In the genomic region with DNA sequence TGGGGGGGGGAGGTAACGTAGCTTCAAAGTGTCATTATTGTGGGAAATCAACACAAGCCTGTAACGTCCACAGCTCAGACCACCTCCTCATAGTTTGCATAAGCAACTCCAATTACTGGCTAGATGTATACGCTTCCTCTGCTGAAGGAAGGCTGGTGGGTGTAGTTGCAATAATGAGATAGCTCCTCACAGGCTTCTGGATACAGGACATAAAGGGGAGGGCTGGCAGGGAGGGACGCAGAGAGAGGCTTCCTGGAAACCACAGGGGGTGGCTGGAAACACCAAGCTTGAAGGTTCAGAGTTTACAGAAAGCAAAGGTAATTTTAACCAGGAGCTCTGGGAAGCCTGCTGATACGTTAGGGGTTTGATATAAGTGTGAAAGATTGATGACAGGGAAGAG, we compare ENCODE assay signal across 20 mouse cellular contexts.
DNase-seq lines count a peak whose midpoint lies in the region; ATAC-seq and TF ChIP-seq lines count a peak whose summit lies in the region.
"Had no signal": no experiment of that assay in that cellular context is flagged by ENCODE, and none has a peak within 500 bp of the region (broad histone marks: within the 10 kb centered on the region; RNA-seq: fewer than 3 reads in every experiment).

No protein-coding gene starts in this region.

- intact Hi-C loops in heart, postnatal 36 days (cut with DNase I): no loop called here

- no peak for ATAC-seq in forebrain, embryonic 14.5 days
- ATAC-seq in heart, embryonic 13.5 days (ENCODE audit: extremely low read depth, insufficient number of reproducible peaks, low FRiP score, low TSS enrichment): no peak
- ATAC-seq in neural tube, embryonic 12.5 days (ENCODE audit: low FRiP score, low read depth): no peak
- no peak for ATAC-seq in neural tube, embryonic 15.5 days (ENCODE audit: low FRiP score)
- ATAC-seq in midbrain, postnatal 0 days (ENCODE audit: low FRiP score): no peak
- ATAC-seq: hindbrain, postnatal 0 days; liver, postnatal 0 days had no signal

- peaks cover 63% of the 10 kb centered on the region for H3K4me1 ChIP-seq in forebrain, embryonic 10.5 days
- peaks cover 36% of the 10 kb centered on the region for H3K4me1 ChIP-seq in forebrain, embryonic 14.5 days (ENCODE audit: control insufficient read depth, insufficient read depth, low read length)
- H3K4me1 ChIP-seq in heart, embryonic 13.5 days: peaks cover 32% of the 10 kb centered on the region
- peaks cover 23% of the 10 kb centered on the region for H3K4me1 ChIP-seq in neural tube, embryonic 12.5 days
- H3K4me1 ChIP-seq in neural tube, embryonic 15.5 days: peaks cover 22% of the 10 kb centered on the region
- H3K4me1 ChIP-seq in midbrain, postnatal 0 days (ENCODE audit: insufficient read depth, low read length): peaks cover 14% of the 10 kb centered on the region; the same call in 1 of the 2 replicates

- no peaks in the 10 kb centered on the region for H3K36me3 ChIP-seq in forebrain, embryonic 10.5 days (replicated peaks)
- H3K36me3 ChIP-seq in forebrain, embryonic 14.5 days (ENCODE audit: control insufficient read depth, insufficient read depth, low read length): no peaks in the 10 kb centered on the region
- peaks cover 10% of the 10 kb centered on the region; the same call in 1 of the 2 replicates for H3K36me3 ChIP-seq in heart, embryonic 13.5 days
- H3K36me3 ChIP-seq in neural tube, embryonic 12.5 days: no peaks in the 10 kb centered on the region
- H3K36me3 ChIP-seq in neural tube, embryonic 15.5 days: no peaks in the 10 kb centered on the region
- H3K36me3 ChIP-seq in midbrain, postnatal 0 days (ENCODE audit: insufficient read depth, low read length): no peaks in the 10 kb centered on the region
- H3K36me3 ChIP-seq: embryonic facial prominence, embryonic 12.5 days; neural tube, embryonic 13.5 days had no signal

- H3K27ac ChIP-seq in forebrain, embryonic 10.5 days: peak overlapping the region; percentile 20; the same call in 1 of the 2 replicates
- H3K27ac ChIP-seq in forebrain, embryonic 14.5 days (ENCODE audit: low read depth, low read length): no peak overlapping the region
- H3K27ac ChIP-seq in heart, embryonic 13.5 days (replicated peaks): no peak overlapping the region
- H3K27ac ChIP-seq in neural tube, embryonic 12.5 days: no peak overlapping the region
- H3K27ac ChIP-seq in neural tube, embryonic 15.5 days (replicated peaks): no peak overlapping the region
- H3K27ac ChIP-seq in midbrain, postnatal 0 days (ENCODE audit: low read depth, low read length): peak overlapping the region; percentile 40
- H3K27ac ChIP-seq: embryonic facial prominence, embryonic 12.5 days; hindbrain, postnatal 0 days; kidney, postnatal 0 days; layer of hippocampus, adult 2 months; neural tube, embryonic 13.5 days had no signal

- no peak overlapping the region for H3K9ac ChIP-seq in forebrain, embryonic 14.5 days (ENCODE audit: low read length)
- no peak overlapping the region for H3K9ac ChIP-seq in heart, embryonic 13.5 days
- H3K9ac ChIP-seq in neural tube, embryonic 12.5 days: no peak overlapping the region
- no peak overlapping the region for H3K9ac ChIP-seq in neural tube, embryonic 15.5 days (replicated peaks)
- H3K9ac ChIP-seq in midbrain, postnatal 0 days (replicated peaks; ENCODE audit: low read length, poor library complexity, severe bottlenecking): no peak overlapping the region
- H3K9ac ChIP-seq: embryonic facial prominence, embryonic 12.5 days; liver, postnatal 0 days; neural tube, embryonic 13.5 days had no signal

- no peak overlapping the region for H3K4me2 ChIP-seq in forebrain, embryonic 14.5 days (ENCODE audit: low read length)
- H3K4me2 ChIP-seq in heart, embryonic 13.5 days: peak overlapping the region; percentile 50
- H3K4me2 ChIP-seq in neural tube, embryonic 12.5 days (replicated peaks): 0 out of 2 replicates have a peak overlapping the region, but pooled peaks have one; percentile 0
- no peak overlapping the region; the same call in 1 of the 2 replicates for H3K4me2 ChIP-seq in neural tube, embryonic 15.5 days
- peak overlapping the region; percentile 24 for H3K4me2 ChIP-seq in midbrain, postnatal 0 days (ENCODE audit: low read depth, low read length, poor library complexity, severe bottlenecking)
- H3K4me2 ChIP-seq: embryonic facial prominence, embryonic 12.5 days; neural tube, embryonic 13.5 days had no signal

- no peak for TF ChIP-seq CTCF in midbrain, postnatal 0 days (IDR thresholded peaks at IDR 0.05)

- no peak overlapping the region for H3K4me3 ChIP-seq in forebrain, embryonic 10.5 days
- no peak overlapping the region for H3K4me3 ChIP-seq in forebrain, embryonic 14.5 days (ENCODE audit: low read depth, low read length)
- no peak overlapping the region; the same call in 1 of the 2 replicates for H3K4me3 ChIP-seq in heart, embryonic 13.5 days
- H3K4me3 ChIP-seq in neural tube, embryonic 12.5 days: no peak overlapping the region
- no peak overlapping the region for H3K4me3 ChIP-seq in neural tube, embryonic 15.5 days (replicated peaks)
- H3K4me3 ChIP-seq in midbrain, postnatal 0 days (ENCODE audit: low read depth, low read length): no peak overlapping the region
- H3K4me3 ChIP-seq: embryonic facial prominence, embryonic 12.5 days; erythroblast, embryonic 14.5 days; layer of hippocampus, adult 2 months; neural tube, embryonic 13.5 days had no signal

- H3K9me3 ChIP-seq in forebrain, embryonic 10.5 days: no peaks in the 10 kb centered on the region
- H3K9me3 ChIP-seq in forebrain, embryonic 14.5 days (replicated peaks; ENCODE audit: control insufficient read depth, low read length): no peaks in the 10 kb centered on the region
- H3K9me3 ChIP-seq in heart, embryonic 13.5 days: no peaks in the 10 kb centered on the region
- H3K9me3 ChIP-seq in neural tube, embryonic 12.5 days: no peaks in the 10 kb centered on the region
- H3K9me3 ChIP-seq in neural tube, embryonic 15.5 days (replicated peaks): no peaks in the 10 kb centered on the region
- no peaks in the 10 kb centered on the region for H3K9me3 ChIP-seq in midbrain, postnatal 0 days (ENCODE audit: low read length)
- H3K9me3 ChIP-seq: embryonic facial prominence, embryonic 12.5 days; neural tube, embryonic 13.5 days had no signal

- 50% methylated on average over 5 of the region's 5 CpGs for WGBS in forebrain, embryonic 10.5 days
- 20% methylated on average over 5 of the region's 5 CpGs for WGBS in forebrain, embryonic 14.5 days
- 33% methylated on average over 5 of the region's 5 CpGs for WGBS in heart, embryonic 13.5 days
- WGBS in neural tube, embryonic 12.5 days: 37% methylated on average over 5 of the region's 5 CpGs
- WGBS in neural tube, embryonic 15.5 days: 42% methylated on average over 5 of the region's 5 CpGs
- 42% methylated on average over 5 of the region's 5 CpGs for WGBS in midbrain, postnatal 0 days

- DNase-seq in forebrain, embryonic 10.5 days (ENCODE audit: extremely low spot score, low spot score): no peak
- DNase-seq in forebrain, embryonic 14.5 days (ENCODE audit: low spot score): no peak
- DNase-seq in heart, postnatal 36 days: no peak
- DNase-seq in midbrain, postnatal 0 days (ENCODE audit: low spot score): no peak
- DNase-seq in Muller cell, postnatal 12 days (ENCODE audit: inconsistent ontology term): no peak
- DNase-seq: adrenal gland, adult 2 months; cerebellum, adult 9-10 months; kidney, adult 11 months; liver, postnatal 0 days; lung, postnatal 10 days; thymus, postnatal 14 days had no signal

- H3K27me3 ChIP-seq in forebrain, embryonic 10.5 days (ENCODE audit: poor library complexity, severe bottlenecking): no peaks in the 10 kb centered on the region
- H3K27me3 ChIP-seq in forebrain, embryonic 14.5 days (replicated peaks; ENCODE audit: control insufficient read depth, insufficient read depth, low read length): no peaks in the 10 kb centered on the region
- H3K27me3 ChIP-seq in heart, embryonic 13.5 days (replicated peaks): no peaks in the 10 kb centered on the region
- H3K27me3 ChIP-seq in neural tube, embryonic 12.5 days (replicated peaks): no peaks in the 10 kb centered on the region
- H3K27me3 ChIP-seq in neural tube, embryonic 15.5 days (replicated peaks): no peaks in the 10 kb centered on the region
- H3K27me3 ChIP-seq in midbrain, postnatal 0 days (ENCODE audit: insufficient read depth, low read length): no peaks in the 10 kb centered on the region
- H3K27me3 ChIP-seq: embryonic facial prominence, embryonic 12.5 days; neural tube, embryonic 13.5 days had no signal

Comparison
In these comparisons a context has a peak if more than half of its experiments do, and no peak if none do; other contexts are left out.
1. H3K27ac ChIP-seq: peak in forebrain, embryonic 10.5 days (single experiment) and midbrain, postnatal 0 days (single experiment); none in forebrain, embryonic 14.5 days (single experiment), heart, embryonic 13.5 days (single experiment), neural tube, embryonic 12.5 days (single experiment) and neural tube, embryonic 15.5 days (single experiment).
2. H3K4me2 ChIP-seq: peak in heart, embryonic 13.5 days (single experiment), neural tube, embryonic 12.5 days (single experiment) and midbrain, postnatal 0 days (single experiment); none in forebrain, embryonic 14.5 days (single experiment) and neural tube, embryonic 15.5 days (single experiment).